Mouse (Mus musculus) embryonic facial prominence, embryonic 11.5 days (tissue): ENCODE measurements at regions not wholly inside any gene's neighbourhood (a gene's known extent, or its start where the extent isn't known, plus 50 kb on each side); places are given as distances from the start of the nearest gene placed in this dataset.

ENCODE experiments used
- ATAC-seq: fragments of 200-750 bp; cut with Nextera tagmentation; replicated peaks from 2 replicates; pipeline ENCODE4 v1.8.0; 2017; ENCODE audit warnings: low read depth; ENCODE audit not compliant: insufficient number of reproducible peaks, low FRiP score, low TSS enrichment
- DNase-seq: peaks from one replicate; pipeline ENCODE4 v3.0.0-alpha.2; 2015; ENCODE audit warnings: low spot score
- H3K27ac ChIP-seq: fragments of 300-500 bp; sonication (generic); replicated peaks from 2 replicates; pipeline ENCODE4 v1.5.1; 2014; ENCODE audit warnings: mild to moderate bottlenecking, low read depth, low read length, control low read depth
- H3K27me3 ChIP-seq: fragments of 300-500 bp; sonication (generic); 2 replicates; pipeline ENCODE4 v1.6.1; 2014; ENCODE audit warnings: mild to moderate bottlenecking, low read length, moderate library complexity, mixed read lengths; ENCODE audit not compliant: control insufficient read depth, insufficient read depth
- H3K36me3 ChIP-seq: fragments of 300-500 bp; sonication (generic); replicated peaks from 2 replicates; pipeline ENCODE4 v1.6.1; 2014; ENCODE audit warnings: low read depth, mild to moderate bottlenecking, low read length, moderate library complexity, mixed read lengths; ENCODE audit not compliant: control insufficient read depth, insufficient read depth
- H3K4me1 ChIP-seq: fragments of 300-500 bp; sonication (generic); 2 replicates; pipeline ENCODE4 v1.6.1; 2014; ENCODE audit warnings: low read length, mixed read lengths; ENCODE audit not compliant: control insufficient read depth, insufficient read depth
- H3K4me2 ChIP-seq: fragments of 300-500 bp; sonication (generic); 2 replicates; pipeline ENCODE4 v1.6.1; 2014; ENCODE audit warnings: low read depth, mild to moderate bottlenecking, control low read depth, low read length, moderate library complexity
- H3K4me3 ChIP-seq: fragments of 300-500 bp; sonication (generic); 2 replicates; pipeline ENCODE4 v1.5.1; 2014; ENCODE audit warnings: low read depth, low read length, control low read depth
- H3K9ac ChIP-seq: fragments of 300-500 bp; sonication (generic); replicated peaks from 2 replicates; pipeline ENCODE4 v1.6.1; 2014; ENCODE audit warnings: mild to moderate bottlenecking, control low read depth, low read length
- H3K9me3 ChIP-seq: fragments of 300-500 bp; sonication (generic); replicated peaks from 2 replicates; pipeline ENCODE4 v1.6.1; 2016; ENCODE audit warnings: mild to moderate bottlenecking, low read length, inconsistent platforms, mixed read lengths; ENCODE audit not compliant: control insufficient read depth
- WGBS: fragments of 180-500 bp; shearing (Covaris S2); extraction: QIAGEN DNeasy Blood & Tissue Kit; methylation state at CpG from one replicate; pipeline ENCODE4 v1.1.7; 2014; 5-methylcytosine and 5-hydroxymethylcytosine counted together

GRCm38 (mm10) chr16:19024010-19024532 is 147.2 kb downstream of the Hira start:
- Histone ChIP-seq H3K27ac (no peak overlapping the region), H3K4me2 (no peak overlapping the region), H3K9ac (no peak overlapping the region), H3K36me3 (no peaks in the 10 kb centered on the region), H3K4me1 (no peaks in the 10 kb centered on the region), H3K9me3 (no peaks in the 10 kb centered on the region), H3K27me3 (no peaks in the 10 kb centered on the region), H3K4me3 (no peak overlapping the region)
- DNase-seq: no peak
- 77% methylated on average over 2 of the region's 2 CpGs for WGBS
- ATAC-seq: no peak

GRCm38 (mm10) chr16:19025227-19025932 is 148.5 kb downstream of the Hira start:
- Histone ChIP-seq H3K4me2 (no peak overlapping the region), H3K27ac (no peak overlapping the region), H3K9me3 (no peaks in the 10 kb centered on the region), H3K9ac (no peak overlapping the region), H3K4me1 (no peaks in the 10 kb centered on the region), H3K36me3 (no peaks in the 10 kb centered on the region), H3K27me3 (no peaks in the 10 kb centered on the region), H3K4me3 (no peak overlapping the region)
- DNase-seq (no peak), ATAC-seq (no peak)

GRCm38 (mm10) chr16:19027096-19027495 is 150.3 kb downstream of the Hira start:
- ATAC-seq (no peak), DNase-seq (no peak)
- H3K4me2 ChIP-seq: no peak overlapping the region
- H3K9me3 ChIP-seq: no peaks in the 10 kb centered on the region
- no peaks in the 10 kb centered on the region for H3K4me1 ChIP-seq
- no peak overlapping the region for H3K9ac ChIP-seq
- no peak overlapping the region for H3K27ac ChIP-seq
- no peaks in the 10 kb centered on the region for H3K36me3 ChIP-seq
- no peaks in the 10 kb centered on the region for H3K27me3 ChIP-seq
- WGBS: 87% methylated on average over 1 of the region's 1 CpGs
- H3K4me3 ChIP-seq: no peak overlapping the region

- ATAC-seq (no peak), DNase-seq (no peak)
- Histone ChIP-seq H3K9ac (no peak overlapping the region), H3K4me3 (no peak overlapping the region), H3K4me2 (no peak overlapping the region), H3K36me3 (no peaks in the 10 kb centered on the region), H3K27ac (no peak overlapping the region), H3K9me3 (no peaks in the 10 kb centered on the region), H3K4me1 (no peaks in the 10 kb centered on the region), H3K27me3 (no peaks in the 10 kb centered on the region)
These were observed 155.7 kb downstream of the Hira start for GRCm38 (mm10) chr16:19032582-19032981.

GRCm38 (mm10) chr16:19035781-19036180 is 158.9 kb downstream of the Hira start:
- no peak overlapping the region for H3K4me3 ChIP-seq
- no peaks in the 10 kb centered on the region for H3K27me3 ChIP-seq
- 77% methylated on average over 12 of the region's 12 CpGs for WGBS
- DNase-seq (no peak), ATAC-seq (no peak)
- no peaks in the 10 kb centered on the region for H3K4me1 ChIP-seq
- no peak overlapping the region for H3K9ac ChIP-seq
- no peak overlapping the region for H3K27ac ChIP-seq
- H3K4me2 ChIP-seq: no peak overlapping the region
- no peaks in the 10 kb centered on the region for H3K9me3 ChIP-seq
- no peaks in the 10 kb centered on the region for H3K36me3 ChIP-seq

- no peak for ATAC-seq
- 83% methylated on average over 2 of the region's 2 CpGs for WGBS
These were observed 160.8 kb downstream of the Hira start for GRCm38 (mm10) chr16:19037681-19038080.

GRCm38 (mm10) chr16:19052791-19053190 is 176.0 kb downstream of the Hira start:
- Histone ChIP-seq H3K9me3 (no peaks in the 10 kb centered on the region), H3K4me1 (no peaks in the 10 kb centered on the region), H3K4me2 (no peak overlapping the region), H3K27me3 (no peaks in the 10 kb centered on the region), H3K36me3 (no peaks in the 10 kb centered on the region), H3K4me3 (no peak overlapping the region), H3K9ac (no peak overlapping the region), H3K27ac (no peak overlapping the region)
- no peak for ATAC-seq
- no peak for DNase-seq

More at GRCm38 (mm10) chr16:19037681-19038080, 160.8 kb downstream of the Hira start:
- Histone ChIP-seq H3K27me3 (no peaks in the 10 kb centered on the region), H3K36me3 (no peaks in the 10 kb centered on the region), H3K4me2 (no peak overlapping the region), H3K9ac (no peak overlapping the region), H3K27ac (no peak overlapping the region), H3K4me1 (no peaks in the 10 kb centered on the region), H3K4me3 (no peak overlapping the region), H3K9me3 (no peaks in the 10 kb centered on the region)
- DNase-seq: no peak

- Histone ChIP-seq H3K27ac (no peak overlapping the region), H3K4me1 (no peaks in the 10 kb centered on the region), H3K27me3 (no peaks in the 10 kb centered on the region), H3K9me3 (no peaks in the 10 kb centered on the region), H3K9ac (no peak overlapping the region), H3K4me3 (no peak overlapping the region), H3K36me3 (no peaks in the 10 kb centered on the region), H3K4me2 (no peak overlapping the region)
- no peak for ATAC-seq
- no peak for DNase-seq
- 83% methylated on average over 1 of the region's 1 CpGs for WGBS
These were observed 183.5 kb downstream of the Hira start for GRCm38 (mm10) chr16:19060343-19060742.
